Mouse (Mus musculus): ENCODE measurements around the gene Itsn1.
A peak's percentile ranks its signal among the peaks of the same experiment; 100 is the strongest.

Gene Itsn1

GRCm38 (mm10) chr16:91811876-91812275 lies 82.8 kb downstream of the Itsn1 start:
- DNase-seq (ENCODE audit: low spot score in 2 of 2): no peak

- no peak for DNase-seq (ENCODE audit: low spot score in 2 of 2)
These were observed 84.5 kb downstream of the Itsn1 start for GRCm38 (mm10) chr16:91813543-91813942.

- DNase-seq (ENCODE audit: low spot score in 2 of 2): no peak
These were observed 86.0 kb downstream of the Itsn1 start for GRCm38 (mm10) chr16:91815067-91815466.

GRCm38 (mm10) chr16:91820299-91820698 lies 91.2 kb downstream of the Itsn1 start:
- DNase-seq (ENCODE audit: low spot score in 2 of 2): no peak

GRCm38 (mm10) chr16:91822325-91822724 lies 93.2 kb downstream of the Itsn1 start:
- no peak for DNase-seq (ENCODE audit: low spot score in 2 of 2)

GRCm38 (mm10) chr16:91822759-91823158 lies 93.7 kb downstream of the Itsn1 start:
- DNase-seq (ENCODE audit: low spot score in 2 of 2): no peak

GRCm38 (mm10) chr16:91825774-91826325 lies 96.8 kb downstream of the Itsn1 start:
- DNase-seq (ENCODE audit: low spot score in 2 of 2): no peak

- DNase-seq (ENCODE audit: low spot score in 2 of 2): no peak
These were observed 97.8 kb downstream of the Itsn1 start for GRCm38 (mm10) chr16:91826893-91827292.

GRCm38 (mm10) chr16:91827456-91827855 lies 98.4 kb downstream of the Itsn1 start:
- no peak for DNase-seq (ENCODE audit: low spot score in 2 of 2)

- DNase-seq (ENCODE audit: low spot score in 2 of 2): no peak
These were observed 99.1 kb downstream of the Itsn1 start for GRCm38 (mm10) chr16:91828160-91828559.

GRCm38 (mm10) chr16:91828603-91829002 lies 99.5 kb downstream of the Itsn1 start:
- no peak for DNase-seq (ENCODE audit: low spot score in 2 of 2)

- no peak for DNase-seq (ENCODE audit: low spot score in 2 of 2)
These were observed 100.0 kb downstream of the Itsn1 start for GRCm38 (mm10) chr16:91829121-91829520.

GRCm38 (mm10) chr16:91830260-91830659 lies 101.2 kb downstream of the Itsn1 start:
- no peak for DNase-seq (ENCODE audit: low spot score in 2 of 2)

GRCm38 (mm10) chr16:91833121-91833520 lies 104.0 kb downstream of the Itsn1 start:
- no peak for DNase-seq (ENCODE audit: low spot score in 2 of 2)

GRCm38 (mm10) chr16:91833558-91833957 lies 104.5 kb downstream of the Itsn1 start:
- DNase-seq (ENCODE audit: low spot score in 2 of 2): no peak

- no peak for DNase-seq (ENCODE audit: low spot score in 2 of 2)
These were observed 104.9 kb downstream of the Itsn1 start for GRCm38 (mm10) chr16:91833981-91834380.

GRCm38 (mm10) chr16:91835790-91836189 lies 106.7 kb downstream of the Itsn1 start:
- no peak for DNase-seq (ENCODE audit: low spot score in 2 of 2)

GRCm38 (mm10) chr16:91836592-91837557 lies 107.8 kb downstream of the Itsn1 start:
- no peak for DNase-seq (ENCODE audit: low spot score in 2 of 2)

- no peak for DNase-seq (ENCODE audit: low spot score in 2 of 2)
These were observed 108.5 kb downstream of the Itsn1 start for GRCm38 (mm10) chr16:91837558-91838041.

- no peak for DNase-seq (ENCODE audit: low spot score in 2 of 2)
These were observed 109.7 kb downstream of the Itsn1 start for GRCm38 (mm10) chr16:91838771-91839170.

GRCm38 (mm10) chr16:91839462-91839861 lies 110.4 kb downstream of the Itsn1 start:
- no peak for DNase-seq (ENCODE audit: low spot score in 2 of 2)

GRCm38 (mm10) chr16:91841026-91841630 lies 112.0 kb downstream of the Itsn1 start:
- peak in 1 of 2 experiments; percentile 52 for DNase-seq (ENCODE audit: low spot score in 2 of 2)
